Mouse (Mus musculus) activated CD4-positive, CD25-positive, alpha-beta regulatory T cell, adult 9 weeks (primary cell): ENCODE data around the gene Atf4. TPM values are rescaled to one million over a fixed set of nuclear protein-coding genes. Genes with fewer than 3 reads are reported as not detected.

Experiments used
- polyA plus RNA-seq: library from polyadenylated mRNA; unstranded; fragments of 100-300 nt; shearing (Covaris generic); gene quantifications from one replicate; pipeline ENCODE4 v1.2.1, GENCODE M21; 2017

Atf4 gene
- polyA plus RNA-seq = 120 TPM

GRCm38 (mm10) chr15:80254847-80255645 is at the start of gene Atf4:
Gene Atf4 (plus strand): TSS chr15:80255184.

DNA sequence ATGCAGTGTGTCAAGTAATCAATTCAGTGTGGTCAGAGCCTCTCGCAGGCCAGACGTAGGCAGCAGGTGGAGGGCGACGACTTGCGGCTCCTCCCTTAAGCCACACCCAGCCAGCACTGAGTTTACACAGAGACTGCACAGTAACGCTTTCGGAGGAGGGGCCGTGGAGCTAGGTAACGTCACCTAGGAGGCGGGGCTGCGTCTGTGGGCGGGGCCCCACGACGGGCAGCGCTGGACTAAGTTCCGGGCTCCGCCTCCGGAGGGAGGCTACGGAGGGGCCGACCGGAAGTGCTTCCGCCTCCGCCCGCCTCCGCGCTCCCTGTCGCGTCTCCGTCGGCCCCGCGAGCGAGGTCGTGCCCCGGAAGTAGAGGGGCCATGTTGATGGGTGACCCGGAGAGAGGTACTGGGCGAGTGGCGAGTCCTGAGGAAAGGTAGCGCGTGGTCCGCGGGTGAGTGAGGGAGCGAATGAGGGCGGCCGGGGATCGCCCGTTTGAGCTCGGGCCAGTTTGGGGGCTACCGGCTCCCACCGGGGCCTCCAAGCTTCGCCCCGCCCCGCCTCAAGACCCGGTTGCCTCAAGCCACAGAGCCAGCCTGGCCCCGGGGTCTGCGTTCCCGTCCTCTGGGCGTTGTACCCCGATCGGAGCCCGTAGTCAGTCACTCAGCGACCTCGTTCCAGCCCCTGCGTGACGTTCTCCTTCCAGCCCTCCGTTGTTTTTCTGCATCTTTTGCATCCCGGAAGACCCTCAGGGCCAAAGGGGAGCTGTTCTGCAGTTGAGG is 21.1 kb upstream of the Atf4 start, which contains the start of gene Mief1:
Gene Mief1 (plus strand): TSS at position 286 of the 777 bp plus-strand sequence.

DNA sequence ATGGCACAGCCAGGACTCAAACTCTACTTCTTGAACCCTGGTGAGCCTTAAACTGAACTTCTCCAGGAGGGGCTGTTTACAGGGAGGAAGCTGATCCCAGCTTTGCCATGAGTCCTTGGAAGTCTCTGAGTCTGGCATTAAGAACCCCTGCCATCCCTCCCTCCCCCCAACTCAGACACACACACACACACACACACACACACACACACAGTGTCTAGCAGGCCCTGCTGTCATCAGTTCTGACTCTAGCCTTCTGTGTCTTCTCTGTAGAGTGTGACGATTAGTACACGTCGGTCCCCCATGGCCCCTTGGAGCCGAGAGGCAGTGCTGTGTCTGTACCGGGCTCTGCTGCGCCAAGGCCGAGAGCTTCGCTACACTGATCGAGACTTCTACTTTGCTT is 19.4 kb upstream of the Atf4 start, which contains the start of gene AC140267.1:
Gene AC140267.1 (plus strand): TSS at position 301 of the 400 bp plus-strand sequence.

DNA sequence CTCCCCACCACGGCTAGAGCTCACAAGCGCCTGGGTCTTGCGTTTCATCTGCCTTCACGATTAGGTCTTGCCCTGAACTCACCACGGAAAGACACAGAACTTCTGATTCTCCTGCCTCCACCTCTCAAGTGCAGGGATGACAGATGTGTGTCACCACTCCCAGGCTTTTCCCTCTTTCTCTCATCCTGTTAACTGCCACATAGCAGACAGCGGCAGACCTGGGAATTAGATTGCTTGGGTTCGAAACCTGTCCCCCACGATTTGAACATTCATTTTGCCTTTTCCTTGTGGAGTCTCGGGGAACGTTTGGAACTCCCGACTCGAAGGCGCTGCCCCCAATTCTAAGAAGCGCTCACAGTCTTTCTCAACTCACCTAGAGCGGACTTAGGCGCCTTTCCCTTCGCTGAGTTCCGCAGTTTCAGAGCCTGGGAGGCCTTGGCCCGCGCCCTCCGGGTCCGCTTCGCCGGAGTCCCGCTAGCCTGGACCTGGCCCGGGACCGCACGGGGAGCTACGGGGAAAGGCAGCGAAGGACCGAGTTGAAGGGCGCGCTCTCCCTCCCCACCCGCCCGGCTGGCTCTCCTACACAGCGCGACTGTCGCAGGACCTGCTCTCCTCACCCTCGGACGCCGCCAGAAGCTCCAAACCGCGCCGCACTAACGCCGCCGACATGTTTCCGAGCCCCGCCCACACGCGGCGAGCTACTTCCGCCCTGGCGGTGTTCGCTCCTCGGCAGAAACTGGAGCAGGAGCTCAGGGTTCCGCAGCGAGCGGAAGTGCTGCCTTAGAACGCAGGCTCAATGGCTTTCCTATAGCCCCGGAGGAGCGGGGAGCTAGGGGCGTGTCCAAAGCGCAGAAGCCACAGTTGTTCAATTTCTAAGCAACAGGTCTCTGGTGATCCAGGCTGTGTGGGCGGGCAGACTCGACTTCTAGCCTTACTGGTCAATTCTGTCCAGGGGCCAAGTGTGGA is 8.9 kb downstream of the Atf4 start, which contains the start of gene Rps19bp1:
Gene Rps19bp1 (minus strand): TSS at position 706 of the 966 bp plus-strand sequence.

GRCm38 (mm10) chr15:80286851-80287415 is 31.9 kb downstream of the Atf4 start, which contains the start of gene Cacna1i:
Gene Cacna1i (plus strand): TSS chr15:80287238.

Other genes starting within 250 kb of the Atf4 start
- gene Pdgfb, start 240.2 kb upstream of the Atf4 start, polyA plus RNA-seq = 1.4 TPM
- gene Syngr1, start 163.8 kb upstream of the Atf4 start, polyA plus RNA-seq = 0.27 TPM
- gene Rpl3, start 163.3 kb upstream of the Atf4 start, polyA plus RNA-seq = 1,708 TPM
- 22.9 TPM for gene Tab1, start 122.1 kb upstream of the Atf4 start, polyA plus RNA-seq
- gene Mgat3, start 81.5 kb upstream of the Atf4 start, polyA plus RNA-seq = not detected
- gene Mief1, start 21.2 kb upstream of the Atf4 start, polyA plus RNA-seq = 36.6 TPM
- not detected for gene AC140267.1, start 19.3 kb upstream of the Atf4 start, polyA plus RNA-seq
- 30.1 TPM for gene Rps19bp1, start 9.1 kb downstream of the Atf4 start, polyA plus RNA-seq
- 0.02 TPM for gene Cacna1i, start 32.1 kb downstream of the Atf4 start, polyA plus RNA-seq